Mouse (Mus musculus) splenic B cell, adult 2 months (primary cell): ENCODE results near the gene Slc35b1.

Experiments
- DNase-seq: peaks from one replicate; pipeline ENCODE4 v3.0.0-alpha.2; 2011; ENCODE audit warnings: low read depth, low spot score
- H3K27me3 ChIP-seq: 2 replicates; pipeline ENCODE4 v1.6.1; 2012; ENCODE audit warnings: mild to moderate bottlenecking, low read length, moderate library complexity, mixed read lengths; ENCODE audit not compliant: control insufficient read depth, poor library complexity, insufficient read depth, severe bottlenecking
- H3K36me3 ChIP-seq: 2 replicates; pipeline ENCODE4 v1.6.1; 2012; ENCODE audit warnings: mild to moderate bottlenecking, low read length, moderate library complexity, mixed read lengths; ENCODE audit not compliant: control insufficient read depth, poor library complexity, insufficient read depth, severe bottlenecking

Gene Slc35b1

GRCm38 (mm10) chr11:95354945-95355660 is 29.4 kb upstream of the Slc35b1 start:
- no peaks in the 10 kb centered on the region; the same call in none of the 2 replicates for H3K36me3 ChIP-seq
- DNase-seq: no peak

DNA sequence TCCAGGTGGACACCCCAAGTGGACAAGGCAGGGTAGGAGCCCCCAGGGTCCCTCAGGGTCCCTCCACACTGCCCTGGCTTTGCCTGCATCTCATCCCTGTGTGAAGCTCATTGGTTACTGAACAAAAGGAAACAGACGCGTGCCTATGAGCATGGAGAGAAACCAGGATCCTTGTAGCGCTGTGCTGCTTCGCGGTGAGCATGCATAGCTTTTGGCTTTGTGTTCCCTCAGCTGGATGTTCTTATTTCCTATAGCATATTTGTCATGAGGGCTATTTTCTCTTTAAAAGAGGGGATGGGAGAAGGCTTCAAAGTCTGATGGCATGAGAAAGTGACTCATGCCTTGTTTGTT is 28.9 kb upstream of the Slc35b1 start:
- Histone ChIP-seq H3K27me3 (no peaks in the 10 kb centered on the region), H3K36me3 (no peaks in the 10 kb centered on the region; the same call in none of the 2 replicates)
- no peak for DNase-seq

More at GRCm38 (mm10) chr11:95354945-95355660, 29.4 kb upstream of the Slc35b1 start:
- H3K27me3 ChIP-seq: no peaks in the 10 kb centered on the region

DNA sequence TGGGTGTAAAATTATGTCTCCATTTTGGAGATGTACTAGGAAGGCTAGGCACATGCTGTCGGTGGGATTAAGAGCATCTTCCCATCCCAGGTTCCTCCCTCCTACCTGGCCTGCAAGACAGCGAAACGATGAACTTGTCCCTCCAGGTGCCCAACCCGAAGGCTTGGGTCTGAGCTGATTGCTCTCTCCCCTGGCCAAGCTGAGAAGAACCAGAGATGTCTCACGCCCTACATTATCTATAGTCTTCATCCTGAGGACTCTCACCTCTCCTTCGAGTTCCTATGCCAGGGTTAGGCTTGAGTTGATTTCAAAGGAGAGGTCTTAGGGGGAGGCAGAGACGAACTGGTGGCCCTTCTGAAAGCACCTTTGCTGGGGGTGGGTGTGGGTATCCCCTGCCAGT is 28.5 kb upstream of the Slc35b1 start:
- no peaks in the 10 kb centered on the region; the same call in none of the 2 replicates for H3K36me3 ChIP-seq
- H3K27me3 ChIP-seq: no peaks in the 10 kb centered on the region
- no peak for DNase-seq

GRCm38 (mm10) chr11:95356469-95357273 is 27.8 kb upstream of the Slc35b1 start:
- no peaks in the 10 kb centered on the region; the same call in 1 of the 2 replicates for H3K36me3 ChIP-seq
- DNase-seq: peak; percentile 84

GRCm38 (mm10) chr11:95358263-95358662 is 26.2 kb upstream of the Slc35b1 start:
- H3K27me3 ChIP-seq: no peaks in the 10 kb centered on the region

More at GRCm38 (mm10) chr11:95356469-95357273, 27.8 kb upstream of the Slc35b1 start:
- no peaks in the 10 kb centered on the region for H3K27me3 ChIP-seq

DNA sequence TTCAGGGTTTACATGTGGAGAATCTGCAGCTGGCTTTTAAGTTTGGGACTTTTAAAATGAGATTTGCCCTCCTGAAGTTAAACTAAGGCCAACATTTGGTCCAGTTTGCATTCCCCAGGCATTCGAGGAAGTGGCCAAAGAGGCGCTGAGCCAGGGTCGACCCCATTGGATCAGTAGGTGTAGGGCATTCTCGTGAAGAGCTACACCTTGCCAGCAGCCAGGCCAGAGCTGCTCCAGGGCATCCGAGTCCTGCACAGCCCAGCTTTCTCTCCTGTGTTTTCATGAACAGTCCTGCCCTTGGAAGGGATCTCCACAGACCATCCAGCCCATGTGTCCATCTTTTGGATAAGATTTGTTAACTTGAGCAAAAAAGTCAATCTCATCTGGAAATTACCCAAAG is 20.1 kb upstream of the Slc35b1 start:
- no peak for DNase-seq

More at GRCm38 (mm10) chr11:95358263-95358662, 26.2 kb upstream of the Slc35b1 start:
- no peaks in the 10 kb centered on the region; the same call in 1 of the 2 replicates for H3K36me3 ChIP-seq
- no peak for DNase-seq

DNA sequence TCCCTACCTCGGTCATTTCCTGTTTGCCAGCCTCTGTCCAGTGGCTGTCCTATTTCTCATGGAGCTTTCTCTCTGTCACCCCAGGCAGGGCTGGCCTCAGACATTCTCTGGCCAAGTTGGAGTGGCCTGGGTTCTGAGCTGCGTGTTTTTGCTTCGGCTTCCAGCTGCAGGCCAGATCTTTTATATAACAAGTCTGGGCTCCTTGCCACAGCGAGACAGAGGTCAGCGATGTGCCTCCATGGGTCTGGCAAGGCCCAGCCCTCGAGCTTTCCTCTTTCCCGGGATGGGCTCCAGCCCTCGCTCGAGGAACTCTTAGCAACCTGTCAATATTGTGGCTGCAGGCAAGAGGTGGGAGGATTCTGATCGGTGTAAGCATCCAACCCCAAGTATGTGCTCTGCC is 18.9 kb upstream of the Slc35b1 start:
- DNase-seq: no peak
- Histone ChIP-seq H3K27me3 (no peaks in the 10 kb centered on the region), H3K36me3 (peaks cover 5% of the 10 kb centered on the region; the same call in 1 of the 2 replicates)

More for the DNA sequence above, 20.1 kb upstream of the Slc35b1 start:
- Histone ChIP-seq H3K27me3 (no peaks in the 10 kb centered on the region), H3K36me3 (peaks cover 4% of the 10 kb centered on the region)

DNA sequence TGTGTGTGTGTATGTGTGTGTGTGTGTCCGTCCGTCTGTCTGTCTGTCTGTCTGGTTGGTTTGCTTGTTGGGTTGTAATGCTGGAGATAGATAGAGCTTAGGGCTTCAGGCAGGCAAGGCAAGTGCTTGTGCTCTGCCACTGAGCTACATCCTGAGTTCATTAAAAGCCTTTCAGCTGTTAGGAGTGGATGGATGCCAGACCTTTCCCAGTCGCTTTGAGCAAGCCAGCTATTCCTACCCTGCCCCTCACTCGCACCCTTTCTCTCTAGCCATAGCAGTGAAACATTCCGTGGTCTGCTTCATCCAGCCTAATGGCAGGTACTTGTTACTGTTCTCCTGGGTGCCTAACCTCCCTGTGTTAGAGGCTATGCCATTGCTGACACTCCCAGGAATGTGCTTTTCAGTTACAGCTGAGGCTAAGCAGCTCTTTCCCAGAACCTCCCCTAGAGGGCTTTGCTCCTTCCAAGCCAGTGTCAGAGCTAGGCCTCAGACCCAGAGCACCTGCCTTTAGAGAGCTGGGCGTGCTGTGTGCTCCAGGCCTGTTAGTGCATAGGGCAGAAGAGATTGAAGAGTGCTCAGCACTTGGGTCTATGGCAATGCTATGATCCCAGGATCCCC is 18.1 kb upstream of the Slc35b1 start:
- no peaks in the 10 kb centered on the region for H3K27me3 ChIP-seq

DNA sequence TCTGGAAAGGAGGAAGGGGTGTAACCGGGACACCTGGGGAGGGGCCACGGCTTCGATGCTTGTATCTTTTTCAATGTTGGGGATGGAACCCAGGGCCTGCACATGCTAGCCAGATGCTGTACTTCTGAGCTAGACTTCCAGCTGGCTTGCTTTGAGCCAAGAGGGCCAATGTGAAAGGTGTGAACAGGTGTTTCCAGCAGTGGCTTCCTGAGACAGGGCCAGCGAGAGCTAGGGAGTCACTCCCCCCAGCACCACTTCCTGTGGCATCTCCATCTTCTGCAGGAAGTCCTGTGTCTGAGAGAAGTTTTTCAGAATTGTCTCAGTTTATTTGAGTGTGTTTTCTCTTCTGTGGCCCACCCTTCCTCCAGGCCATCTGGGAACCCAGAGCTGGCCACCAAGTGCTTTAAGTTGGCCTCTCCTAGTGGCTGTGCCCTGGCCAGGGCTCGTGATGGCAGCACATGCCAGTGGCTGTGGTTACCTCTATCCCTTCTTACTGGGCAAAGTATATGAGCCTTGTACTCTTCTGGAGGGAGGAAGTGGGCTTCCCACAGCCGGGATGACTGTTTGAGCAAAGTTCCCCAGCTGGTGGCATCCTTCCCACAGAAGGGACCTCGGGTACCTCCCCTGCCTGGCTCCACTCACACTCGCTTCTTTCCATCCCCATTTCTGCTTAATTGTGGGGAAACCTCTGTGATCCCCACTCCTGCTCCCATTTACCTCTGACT is 17.3 kb upstream of the Slc35b1 start:
- no peaks in the 10 kb centered on the region for H3K27me3 ChIP-seq
- DNase-seq: no peak
- peaks cover 9% of the 10 kb centered on the region for H3K36me3 ChIP-seq

More for the DNA sequence above, 18.1 kb upstream of the Slc35b1 start:
- no peak for DNase-seq
- peaks cover 9% of the 10 kb centered on the region for H3K36me3 ChIP-seq

GRCm38 (mm10) chr11:95368231-95368823 is 16.2 kb upstream of the Slc35b1 start:
- Histone ChIP-seq H3K27me3 (no peaks in the 10 kb centered on the region), H3K36me3 (peaks cover 9% of the 10 kb centered on the region)
- DNase-seq: no peak

DNA sequence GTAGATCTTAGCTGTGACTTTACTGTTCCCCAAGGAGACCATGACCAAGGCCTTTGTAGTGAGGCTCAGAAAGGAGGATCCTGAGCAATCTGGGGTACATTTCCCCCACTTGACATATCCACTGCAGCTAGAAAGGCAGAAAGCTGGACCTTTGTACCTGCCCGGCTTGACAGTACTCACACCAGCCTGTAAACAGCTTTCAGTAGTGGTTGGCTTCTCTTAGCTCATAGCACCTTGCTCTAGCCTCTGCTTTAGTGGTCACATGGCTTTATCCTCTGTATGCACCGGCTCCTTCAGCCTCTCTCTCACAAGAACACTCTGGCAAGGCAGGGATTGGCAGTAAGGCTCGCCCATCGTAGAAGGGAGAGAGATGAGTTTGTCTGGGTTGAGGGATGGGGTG is 15.6 kb upstream of the Slc35b1 start:
- no peak for DNase-seq
- H3K27me3 ChIP-seq: no peaks in the 10 kb centered on the region
- H3K36me3 ChIP-seq: peaks cover 9% of the 10 kb centered on the region

GRCm38 (mm10) chr11:95369964-95370890 is 14.3 kb upstream of the Slc35b1 start:
- DNase-seq: no peak
- no peaks in the 10 kb centered on the region for H3K27me3 ChIP-seq
- peaks cover 9% of the 10 kb centered on the region for H3K36me3 ChIP-seq

GRCm38 (mm10) chr11:95371182-95371581 is 13.3 kb upstream of the Slc35b1 start:
- no peak for DNase-seq
- no peaks in the 10 kb centered on the region for H3K27me3 ChIP-seq

More at GRCm38 (mm10) chr11:95371182-95371581, 13.3 kb upstream of the Slc35b1 start:
- peaks cover 11% of the 10 kb centered on the region for H3K36me3 ChIP-seq
